Mouse (Mus musculus) natural killer cell, adult 2 months (primary cell): Measurements from ENCODE around the gene Olfr896-ps1.

Experiments
- DNase-seq, 2 experiments: peaks; one replicate each; pipeline ENCODE4 v3.0.0; 2022; ENCODE audit warnings: low spot score in 2 of 2

Gene Olfr896-ps1

GRCm38 (mm10) chr9:38290807-38291206 is at the start of gene Olfr896-ps1:
Gene Olfr896-ps1 (plus strand): TSS chr9:38291107.
- DNase-seq = no peak

- no peak for DNase-seq
Measured at GRCm38 (mm10) chr9:38252474-38252873, 38.4 kb upstream of the Olfr896-ps1 start, which contains the start of gene Olfr143. Gene Olfr143 (plus strand): TSS chr9:38252774.

GRCm38 (mm10) chr9:38267551-38267950 is 23.4 kb upstream of the Olfr896-ps1 start, which contains the start of gene Olfr895:
Gene Olfr895 (plus strand): TSS chr9:38267851.
- no peak for DNase-seq

GRCm38 (mm10) chr9:38328760-38329159 is 37.9 kb downstream of the Olfr896-ps1 start, which contains the start of gene Olfr25:
Gene Olfr25 (plus strand): TSS chr9:38329060.
- no peak for DNase-seq
